Mouse (Mus musculus) forebrain, embryonic 14.5 days (tissue): ENCODE data around the gene Mark3. TPM values are rescaled to one million over a fixed set of nuclear protein-coding genes. Genes with fewer than 3 reads are reported as not detected.

Source experiments
- ATAC-seq: fragments of 200-750 bp; cut with Nextera tagmentation; 2 replicates; pipeline ENCODE4 v1.8.0; 2017; ENCODE audit warnings: mild to moderate bottlenecking, moderate library complexity
- DNase-seq: peaks from one replicate; pipeline ENCODE4 v3.0.0-alpha.2; 2015; ENCODE audit warnings: low spot score
- H3K27ac ChIP-seq: fragments of 300-500 bp; sonication (generic); 2 replicates; pipeline ENCODE4 v1.5.1; 2014; ENCODE audit warnings: low read depth, mild to moderate bottlenecking, control low read depth, low read length, moderate library complexity
- H3K27me3 ChIP-seq: fragments of 300-500 bp; sonication (generic); replicated peaks from 2 replicates; pipeline ENCODE4 v1.6.1; 2014; ENCODE audit warnings: low read length, control low read depth, mixed read lengths; ENCODE audit not compliant: control insufficient read depth, insufficient read depth
- H3K36me3 ChIP-seq: fragments of 300-500 bp; sonication (generic); 2 replicates; pipeline ENCODE4 v1.6.1; 2014; ENCODE audit warnings: low read length, control low read depth; ENCODE audit not compliant: control insufficient read depth, insufficient read depth
- H3K4me1 ChIP-seq: fragments of 300-500 bp; sonication (generic); 2 replicates; pipeline ENCODE4 v1.6.1; 2014; ENCODE audit warnings: antibody characterized with exemption, low read length, control low read depth; ENCODE audit not compliant: control insufficient read depth, insufficient read depth
- H3K4me2 ChIP-seq: fragments of 300-500 bp; sonication (generic); 2 replicates; pipeline ENCODE4 v1.6.1; 2014; ENCODE audit warnings: mild to moderate bottlenecking, control low read depth, low read length
- H3K4me3 ChIP-seq: fragments of 300-500 bp; sonication (generic); 2 replicates; pipeline ENCODE4 v1.5.1; 2014; ENCODE audit warnings: low read depth, low read length, control low read depth
- H3K9ac ChIP-seq: fragments of 300-500 bp; sonication (generic); 2 replicates; pipeline ENCODE4 v1.6.1; 2014; ENCODE audit warnings: mild to moderate bottlenecking, low read length, control low read depth, moderate library complexity
- H3K9me3 ChIP-seq: fragments of 300-500 bp; sonication (generic); replicated peaks from 2 replicates; pipeline ENCODE4 v1.6.1; 2016; ENCODE audit warnings: low read length, control low read depth, mixed read lengths; ENCODE audit not compliant: control insufficient read depth
- WGBS: fragments of 180-500 bp; shearing (Covaris S2); extraction: QIAGEN DNeasy Blood & Tissue Kit; methylation state at CpG from one replicate; pipeline ENCODE4 v1.1.7; 2014; 5-methylcytosine and 5-hydroxymethylcytosine counted together
- polyA plus RNA-seq: library from polyadenylated mRNA; unstranded; fragments of >200 nt; fragmentation: Nextera tagmentation; extraction: Ambion mirVana; gene quantifications from 2 replicates; pipeline ENCODE4 v1.2.1, GENCODE M21; 2014

The Mark3 gene
- polyA plus RNA-seq, 1 experiment from 2014 or later = 58.4 TPM

DNA sequence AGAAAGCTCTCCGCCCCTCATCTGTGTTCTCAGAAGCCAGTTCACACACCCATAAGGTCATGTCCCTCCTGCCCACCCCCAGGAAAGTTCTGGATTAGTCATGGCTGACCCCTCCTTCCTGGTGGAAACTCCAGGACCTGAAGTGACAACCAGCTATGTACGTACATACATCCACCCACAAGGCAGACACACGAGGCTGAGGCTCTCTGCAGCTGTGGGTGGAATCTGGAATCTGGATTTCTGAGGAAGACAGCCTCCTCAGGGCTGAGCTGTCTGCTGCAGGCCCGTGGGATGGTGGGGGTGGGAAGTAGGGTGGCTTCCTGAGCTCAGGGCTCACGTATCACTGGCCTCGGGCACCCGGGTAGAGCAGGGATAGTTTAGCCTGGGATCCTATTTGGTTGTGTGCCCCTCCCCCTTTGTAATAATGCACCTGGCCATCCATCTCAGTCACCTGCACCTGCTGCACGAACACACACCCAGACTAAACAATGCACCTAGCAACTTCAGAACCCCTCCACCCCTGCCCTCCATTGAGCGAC is 126.7 kb downstream of the Mark3 start:
- DNase-seq (no peak), ATAC-seq (no peak)
- H3K9ac ChIP-seq = no peak overlapping the region
- H3K4me3 ChIP-seq = no peak overlapping the region
- peaks cover 4% of the 10 kb centered on the region for H3K4me1 ChIP-seq
- H3K9me3 ChIP-seq = no peaks in the 10 kb centered on the region
- 81% methylated on average over 9 of the region's 9 CpGs for WGBS
- no peak overlapping the region for H3K4me2 ChIP-seq
- no peaks in the 10 kb centered on the region for H3K27me3 ChIP-seq
- H3K36me3 ChIP-seq = peaks cover 1% of the 10 kb centered on the region; the same call in 1 of the 2 replicates
- no peak overlapping the region for H3K27ac ChIP-seq

DNA sequence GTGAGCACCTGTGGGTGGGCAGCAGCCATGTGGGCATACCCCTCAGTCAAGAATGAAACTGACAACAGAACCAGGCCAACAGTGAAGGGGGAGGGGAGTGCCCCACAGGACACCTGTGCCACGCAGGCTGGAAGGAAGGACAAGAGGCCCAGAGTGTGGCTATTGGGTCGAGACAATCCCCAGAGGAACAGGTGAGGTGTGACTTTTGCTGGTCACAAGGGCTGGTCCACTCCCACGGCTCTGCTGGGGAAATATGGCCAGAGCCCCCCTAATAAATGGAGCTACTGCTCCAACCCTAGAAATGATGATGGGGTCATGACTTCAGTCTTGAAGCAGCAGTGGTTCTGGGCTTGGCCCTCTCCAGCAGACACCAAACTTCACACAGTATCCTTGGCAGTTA is 129.0 kb downstream of the Mark3 start:
- Histone ChIP-seq H3K27ac (no peak overlapping the region), H3K9ac (no peak overlapping the region; the same call in 1 of the 2 replicates), H3K9me3 (no peaks in the 10 kb centered on the region), H3K4me3 (no peak overlapping the region), H3K4me2 (no peak overlapping the region), H3K27me3 (no peaks in the 10 kb centered on the region), H3K4me1 (peaks cover 2% of the 10 kb centered on the region; the same call in 1 of the 2 replicates), H3K36me3 (peaks cover 17% of the 10 kb centered on the region; the same call in 1 of the 2 replicates)
- ATAC-seq (no peak), DNase-seq (no peak)
- 81% methylated on average over 3 of the region's 3 CpGs for WGBS

DNA sequence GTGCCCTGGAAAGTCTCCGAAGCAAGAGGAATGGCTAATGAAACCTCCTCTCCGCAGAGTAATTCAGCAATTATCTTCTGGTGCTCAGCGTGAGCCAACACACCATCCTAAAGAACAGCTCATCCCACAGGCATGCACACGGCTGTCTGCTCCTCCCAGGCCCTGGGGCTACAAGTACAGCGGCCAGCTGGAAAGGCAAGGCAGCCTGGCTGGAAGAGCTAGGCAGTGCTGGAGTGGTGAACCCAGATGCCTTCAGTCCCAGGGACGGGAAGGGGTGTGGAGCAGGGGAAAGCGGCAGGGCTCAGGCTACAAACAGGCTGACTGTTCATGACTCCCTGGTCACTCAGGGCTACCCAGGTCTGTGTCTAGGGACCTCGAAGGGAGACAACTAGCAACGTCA is 130.3 kb downstream of the Mark3 start:
- no peaks in the 10 kb centered on the region for H3K9me3 ChIP-seq
- no peaks in the 10 kb centered on the region for H3K27me3 ChIP-seq
- H3K36me3 ChIP-seq = peaks cover 28% of the 10 kb centered on the region
- 47% methylated on average over 9 of the region's 9 CpGs for WGBS
- ATAC-seq = 0 out of 2 replicates have a peak, but pooled peaks have one; percentile 50
- H3K4me2 ChIP-seq = no peak overlapping the region
- no peak for DNase-seq
- H3K9ac ChIP-seq = peak overlapping the region; percentile 8; the same call in 1 of the 2 replicates
- no peak overlapping the region for H3K4me3 ChIP-seq
- peaks cover 2% of the 10 kb centered on the region; the same call in 1 of the 2 replicates for H3K4me1 ChIP-seq
- no peak overlapping the region for H3K27ac ChIP-seq

GRCm38 (mm10) chr12:111705186-111705973 is 131.1 kb downstream of the Mark3 start:
- Histone ChIP-seq H3K4me3 (no peak overlapping the region), H3K9ac (no peak overlapping the region), H3K27ac (no peak overlapping the region), H3K27me3 (no peaks in the 10 kb centered on the region), H3K4me2 (no peak overlapping the region), H3K9me3 (no peaks in the 10 kb centered on the region), H3K4me1 (peaks cover 2% of the 10 kb centered on the region; the same call in 1 of the 2 replicates), H3K36me3 (peaks cover 36% of the 10 kb centered on the region)
- ATAC-seq (no peak), DNase-seq (no peak)
- 76% methylated on average over 15 of the region's 15 CpGs for WGBS

Other genes starting within 250 kb of the Mark3 start
- 28.8 and 34.6 TPM in 2 replicates for gene Cdc42bpb, start 196.8 kb upstream of the Mark3 start, polyA plus RNA-seq
- 2.4 and 2.8 TPM in 2 replicates for gene Lbhd2, start 167.7 kb upstream of the Mark3 start, polyA plus RNA-seq
- 2.2 and 2.7 TPM in 2 replicates for gene Exoc3l4, start 157.5 kb upstream of the Mark3 start, polyA plus RNA-seq
- 0.28 and 1.1 TPM in 2 replicates for gene Tnfaip2, start 132.1 kb upstream of the Mark3 start, polyA plus RNA-seq
- gene Gm266, start 88.7 kb upstream of the Mark3 start, polyA plus RNA-seq = 0.84 and 0.99 TPM in 2 replicates
- 452 and 491 TPM in 2 replicates for gene Eif5, start 36.5 kb upstream of the Mark3 start, polyA plus RNA-seq
- 1,532 and 1,552 TPM in 2 replicates for gene Ckb, start 97.8 kb downstream of the Mark3 start, polyA plus RNA-seq
- gene Trmt61a, start 103.6 kb downstream of the Mark3 start, polyA plus RNA-seq = 5.8 and 7.8 TPM in 2 replicates
- 60.4 and 65.8 TPM in 2 replicates for gene Bag5, start 138.7 kb downstream of the Mark3 start, polyA plus RNA-seq
- 47.1 and 50.8 TPM in 2 replicates for gene Apopt1, start 138.7 kb downstream of the Mark3 start, polyA plus RNA-seq
- 391 and 464 TPM in 2 replicates for gene Klc1, start 184.3 kb downstream of the Mark3 start, polyA plus RNA-seq
- gene Xrcc3, start 239.3 kb downstream of the Mark3 start, polyA plus RNA-seq = 3.0 and 3.7 TPM in 2 replicates
- gene Zfyve21, start 239.6 kb downstream of the Mark3 start, polyA plus RNA-seq = 43.0 and 45.0 TPM in 2 replicates